Mouse (Mus musculus): ENCODE data around the gene Gm14692.
"Not testable (repeated sequence)": the region's sequence is repeated elsewhere in the genome, so short reads cannot be mapped to it uniquely, and the experiment has no call there.

The Gm14692 gene

GRCm38 (mm10) chrX:67695398-67695797 lies at the start of gene Gm14692:
Gene Gm14692, plus strand, starts transcription at chrX:67695698.
- not testable (repeated sequence) for DNase-seq

- not testable (repeated sequence) for DNase-seq
Observed at GRCm38 (mm10) chrX:67693462-67693861, 2.0 kb upstream of the Gm14692 start, which contains the start of gene Gm1140. Gene Gm1140, minus strand, starts transcription at chrX:67693562.

Data from lung, postnatal 4 days (tissue).